Mouse (Mus musculus) cortical plate, adult 2 months (tissue): Measurements from ENCODE around the gene Pdf.

Source experiments
- CTCF ChIP-seq: fragments of 200-500 bp; IDR thresholded peaks from 2 replicates; pipeline ENCODE4 v1.5.1; 2011; ENCODE audit warnings: mild to moderate bottlenecking, control low read depth, low read length; ENCODE audit not compliant: insufficient read depth; ENCODE audit errors: extremely low read depth
- POLR2A ChIP-seq: fragments of 200-500 bp; IDR thresholded peaks from 2 replicates; pipeline ENCODE4 v1.6.1; 2011; ENCODE audit warnings: mild to moderate bottlenecking, low read length, control low read depth; ENCODE audit not compliant: insufficient read depth; ENCODE audit errors: extremely low read depth

GRCm38 (mm10) chr8:107035641-107036040 is 12.8 kb downstream of the Pdf start:
- no peak for TF ChIP-seq CTCF
- TF ChIP-seq POLR2A: no peak
